In the genomic region with DNA sequence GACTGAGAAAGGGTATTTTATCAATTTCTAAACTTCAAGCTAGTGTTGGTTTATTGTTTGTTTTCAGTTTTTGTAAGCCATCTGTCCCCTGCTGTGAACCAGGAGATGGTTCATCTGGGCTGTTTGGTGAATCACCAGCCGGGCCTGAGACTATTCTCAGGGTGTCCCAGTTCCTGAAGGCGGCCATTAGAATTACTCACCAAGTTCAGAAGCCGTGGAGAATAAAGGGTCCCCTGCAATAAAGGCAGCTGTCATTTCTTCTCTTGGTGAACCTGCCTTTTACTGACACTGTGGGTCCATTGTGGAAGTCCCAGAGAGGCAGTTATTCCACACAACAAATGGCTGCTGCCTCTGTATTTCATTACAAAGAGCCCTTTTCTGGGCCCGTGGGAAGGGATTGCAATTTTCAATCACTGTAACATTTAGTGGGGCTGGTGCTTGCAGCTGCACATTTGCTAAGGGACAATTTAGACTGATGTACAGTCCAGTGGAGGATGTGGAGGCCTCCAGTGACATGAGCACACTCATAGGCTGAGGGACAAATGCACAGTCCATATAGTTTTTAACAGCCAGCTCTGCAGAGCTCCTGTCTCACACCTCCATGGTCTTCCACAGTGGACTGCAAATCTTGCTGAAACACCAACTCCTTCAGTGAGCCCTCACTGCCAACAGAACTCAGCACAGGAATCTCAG, we compare ENCODE assay signal across 21 mouse cellular contexts.
DNase-seq lines count a peak whose midpoint lies in the region; ATAC-seq and TF ChIP-seq lines count a peak whose summit lies in the region.
"Had no signal": no experiment of that assay in that cellular context is flagged by ENCODE, and none has a peak within 500 bp of the region (broad histone marks: within the 10 kb centered on the region; RNA-seq: fewer than 3 reads in every experiment).

No protein-coding gene starts in this region.

- DNase-seq in forebrain, embryonic 14.5 days (ENCODE audit: low spot score): no peak
- peak; percentile 13 to 18 for DNase-seq in left cerebral cortex, adult 2 months (ENCODE audit: extremely low spot score in 1 of 2, low spot score in 2 of 2)
- no peak for DNase-seq in left cerebral cortex, postnatal 10 days (ENCODE audit: extremely low spot score in 1 of 2, low spot score in 2 of 2)
- no peak for DNase-seq in cerebellum, postnatal 25 days
- no peak for DNase-seq in cerebellum, adult 11 months
- DNase-seq: cerebellum, adult 11-12 months; cerebellum, postnatal 36 days; gastrocnemius, adult 2 months; heart, postnatal 4 days; kidney, adult 18-20 months; kidney, postnatal 14 days; liver; lung, adult 18-20 months; right cerebral cortex, postnatal 14 days had no signal

- WGBS in forebrain, embryonic 14.5 days: 51% methylated on average over 4 of the region's 4 CpGs
- 38% methylated on average over 4 of the region's 4 CpGs for WGBS in forebrain, embryonic 13.5 days
- WGBS in hindbrain, embryonic 16.5 days: 40% methylated on average over 4 of the region's 4 CpGs
- 19% methylated on average over 4 of the region's 4 CpGs for WGBS in neural tube, embryonic 12.5 days

- H3K4me3 ChIP-seq in forebrain, embryonic 14.5 days (ENCODE audit: low read depth, low read length): no peak overlapping the region
- no peak overlapping the region for H3K4me3 ChIP-seq in forebrain, embryonic 13.5 days
- no peak overlapping the region for H3K4me3 ChIP-seq in left cerebral cortex, adult 2 months
- H3K4me3 ChIP-seq in hindbrain, embryonic 16.5 days (ENCODE audit: low read length): no peak overlapping the region
- H3K4me3 ChIP-seq in neural tube, embryonic 12.5 days: no peak overlapping the region
- H3K4me3 ChIP-seq: embryonic facial prominence, embryonic 10.5 days; forebrain, embryonic 15.5 days; gastrocnemius, adult 2 months had no signal

- H3K9me3 ChIP-seq in forebrain, embryonic 14.5 days (replicated peaks; ENCODE audit: control insufficient read depth, low read length): no peaks in the 10 kb centered on the region
- no peaks in the 10 kb centered on the region for H3K9me3 ChIP-seq in forebrain, embryonic 13.5 days (replicated peaks)
- H3K9me3 ChIP-seq in hindbrain, embryonic 16.5 days (ENCODE audit: control insufficient read depth, low read length): no peaks in the 10 kb centered on the region
- H3K9me3 ChIP-seq in neural tube, embryonic 12.5 days: no peaks in the 10 kb centered on the region
- H3K9me3 ChIP-seq: forebrain, embryonic 15.5 days had no signal

- intact Hi-C loops in left cerebral cortex, adult 2 months (cut with DNase I): loop anchor here (5.0 to 10.0 kb wide), 2 partner anchors 115 to 122 kb away; no protein-coding TSS in a partner anchor
- intact Hi-C loops in left cerebral cortex, postnatal 10 days (cut with DNase I): no loop called here

- no peak overlapping the region for H3K27ac ChIP-seq in forebrain, embryonic 14.5 days (ENCODE audit: low read depth, low read length)
- no peak overlapping the region for H3K27ac ChIP-seq in forebrain, embryonic 13.5 days
- peak overlapping the region; percentile 70 for H3K27ac ChIP-seq in left cerebral cortex, adult 2 months
- 0 out of 2 replicates have a peak overlapping the region, but pooled peaks have one; percentile 15 for H3K27ac ChIP-seq in hindbrain, embryonic 16.5 days (ENCODE audit: low read depth, low read length)
- 0 out of 2 replicates have a peak overlapping the region, but pooled peaks have one; percentile 37 for H3K27ac ChIP-seq in neural tube, embryonic 12.5 days
- H3K27ac ChIP-seq: embryonic facial prominence, embryonic 10.5 days; forebrain, embryonic 15.5 days; gastrocnemius, adult 2 months had no signal

- TF ChIP-seq CTCF in left cerebral cortex, adult 2 months (IDR thresholded peaks at IDR 0.05): no peak

- no peaks in the 10 kb centered on the region for H3K27me3 ChIP-seq in forebrain, embryonic 14.5 days (replicated peaks; ENCODE audit: control insufficient read depth, insufficient read depth, low read length)
- H3K27me3 ChIP-seq in forebrain, embryonic 13.5 days: no peaks in the 10 kb centered on the region
- H3K27me3 ChIP-seq in hindbrain, embryonic 16.5 days (replicated peaks; ENCODE audit: control insufficient read depth, insufficient read depth, low read length): no peaks in the 10 kb centered on the region
- H3K27me3 ChIP-seq in neural tube, embryonic 12.5 days (replicated peaks): no peaks in the 10 kb centered on the region
- H3K27me3 ChIP-seq: forebrain, embryonic 15.5 days had no signal

- H3K4me1 ChIP-seq in forebrain, embryonic 14.5 days (ENCODE audit: control insufficient read depth, insufficient read depth, low read length): no peaks in the 10 kb centered on the region
- H3K4me1 ChIP-seq in forebrain, embryonic 13.5 days: peaks cover 13% of the 10 kb centered on the region
- peaks cover 6% of the 10 kb centered on the region for H3K4me1 ChIP-seq in hindbrain, embryonic 16.5 days (ENCODE audit: control insufficient read depth, insufficient read depth, low read depth, low read length)
- peaks cover 15% of the 10 kb centered on the region for H3K4me1 ChIP-seq in neural tube, embryonic 12.5 days
- H3K4me1 ChIP-seq: embryonic facial prominence, embryonic 10.5 days had no signal

- H3K36me3 ChIP-seq in forebrain, embryonic 14.5 days (ENCODE audit: control insufficient read depth, insufficient read depth, low read length): no peaks in the 10 kb centered on the region
- no peaks in the 10 kb centered on the region for H3K36me3 ChIP-seq in forebrain, embryonic 13.5 days (ENCODE audit: poor library complexity, severe bottlenecking)
- H3K36me3 ChIP-seq in hindbrain, embryonic 16.5 days (ENCODE audit: control insufficient read depth, insufficient read depth, low read length): no peaks in the 10 kb centered on the region
- no peaks in the 10 kb centered on the region for H3K36me3 ChIP-seq in neural tube, embryonic 12.5 days
- H3K36me3 ChIP-seq: embryonic facial prominence, embryonic 10.5 days; forebrain, embryonic 15.5 days; G1E had no signal

- no peak overlapping the region for H3K4me2 ChIP-seq in forebrain, embryonic 14.5 days (ENCODE audit: low read length)
- H3K4me2 ChIP-seq in forebrain, embryonic 13.5 days: no peak overlapping the region
- no peak overlapping the region for H3K4me2 ChIP-seq in hindbrain, embryonic 16.5 days (ENCODE audit: low read length)
- H3K4me2 ChIP-seq in neural tube, embryonic 12.5 days (replicated peaks): no peak overlapping the region
- H3K4me2 ChIP-seq: forebrain, embryonic 15.5 days had no signal

- ATAC-seq in forebrain, embryonic 14.5 days: peak; percentile 42; the same call in 1 of the 2 replicates
- no peak for ATAC-seq in forebrain, embryonic 13.5 days
- ATAC-seq in hindbrain, embryonic 16.5 days: peak; percentile 30; the same call in 1 of the 2 replicates
- ATAC-seq in neural tube, embryonic 12.5 days (ENCODE audit: low FRiP score, low read depth): peak; percentile 66
- ATAC-seq: CD4-positive, CD25-positive, alpha-beta regulatory T cell, adult 4 months; forebrain, embryonic 15.5 days had no signal

- no peak overlapping the region for H3K9ac ChIP-seq in forebrain, embryonic 14.5 days (ENCODE audit: low read length)
- H3K9ac ChIP-seq in forebrain, embryonic 13.5 days: no peak overlapping the region
- H3K9ac ChIP-seq in hindbrain, embryonic 16.5 days (ENCODE audit: low read depth, low read length): no peak overlapping the region
- H3K9ac ChIP-seq in neural tube, embryonic 12.5 days: no peak overlapping the region
- H3K9ac ChIP-seq: forebrain, embryonic 15.5 days had no signal

Comparison
In these comparisons a context has a peak if more than half of its experiments do, and no peak if none do; other contexts are left out.
1. DNase-seq: peak in left cerebral cortex, adult 2 months (2 of 2); none in forebrain, embryonic 14.5 days (single experiment), left cerebral cortex, postnatal 10 days (0 of 2), cerebellum, postnatal 25 days (0 of 2) and cerebellum, adult 11 months (single experiment).
2. H3K27ac ChIP-seq: peak in left cerebral cortex, adult 2 months (single experiment), hindbrain, embryonic 16.5 days (single experiment) and neural tube, embryonic 12.5 days (single experiment); none in forebrain, embryonic 14.5 days (single experiment) and forebrain, embryonic 13.5 days (single experiment).